Mouse (Mus musculus) ES-E14 (cell line): ENCODE results near the gene Kirrel2.

Experiments
- CHD2 ChIP-seq: IDR thresholded peaks from 2 replicates; pipeline ENCODE4 v1.6.1; 2014; ENCODE audit warnings: mild to moderate bottlenecking, low read depth, low read length, inconsistent platforms
- HCFC1 ChIP-seq: IDR thresholded peaks from 2 replicates; pipeline ENCODE4 v1.6.1; 2012; ENCODE audit warnings: low read length, inconsistent platforms, borderline replicate concordance; ENCODE audit not compliant: insufficient read depth

- TF ChIP-seq HCFC1 (no peak), CHD2 (no peak)
Observed at GRCm38 (mm10) chr7:30463996-30464395, 6.5 kb upstream of the Kirrel2 start.
